Mouse (Mus musculus) stomach, postnatal 0 days (tissue): ENCODE data around the gene Calb2.

Experiments
- CTCF ChIP-seq: IDR thresholded peaks from 2 replicates; pipeline ENCODE4 v1.5.1; 2016; ENCODE audit warnings: antibody characterized with exemption, low read depth, mild to moderate bottlenecking, moderate library complexity
- EP300 ChIP-seq: optimal IDR thresholded peaks from 2 replicates; pipeline ENCODE3; 2016; ENCODE audit warnings: antibody characterized with exemption

- TF ChIP-seq CTCF = no peak
- TF ChIP-seq EP300 = no peak
Measured at GRCm38 (mm10) chr8:110182735-110183367, 14.8 kb upstream of the Calb2 start.
